Mouse (Mus musculus) c-Kit-positive CD71-positive TER-119-positive erythroid progenitor cells, embryonic 14.5 days (primary cell): ENCODE measurements around the gene Ptprn.

Experiments used
- DNase-seq: peaks from one replicate; pipeline ENCODE4 v3.0.0-alpha.2; 2013; ENCODE audit warnings: low spot score

The Ptprn gene

GRCm38 (mm10) chr1:75264091-75264880 is at the start of gene Ptprn:
Gene Ptprn (minus strand): TSS chr1:75264502.
- no peak for DNase-seq

GRCm38 (mm10) chr1:75311694-75312093 is 47.4 kb upstream of the Ptprn start:
- DNase-seq: no peak

GRCm38 (mm10) chr1:75304662-75305061 is 40.4 kb upstream of the Ptprn start:
- DNase-seq: no peak

- DNase-seq: no peak
Measured at GRCm38 (mm10) chr1:75294294-75294693, 30.0 kb upstream of the Ptprn start.

GRCm38 (mm10) chr1:75293331-75293701 is 29.0 kb upstream of the Ptprn start:
- no peak for DNase-seq

- DNase-seq: no peak
Measured at GRCm38 (mm10) chr1:75292476-75293330, 28.4 kb upstream of the Ptprn start.

GRCm38 (mm10) chr1:75291321-75291720 is 27.0 kb upstream of the Ptprn start:
- DNase-seq: no peak

GRCm38 (mm10) chr1:75290582-75290981 is 26.3 kb upstream of the Ptprn start:
- DNase-seq: peak; percentile 19

- no peak for DNase-seq
Measured at GRCm38 (mm10) chr1:75289888-75290431, 25.7 kb upstream of the Ptprn start.

- DNase-seq: no peak
Measured at GRCm38 (mm10) chr1:75289376-75289775, 25.1 kb upstream of the Ptprn start.

GRCm38 (mm10) chr1:75284911-75285310 is 20.6 kb upstream of the Ptprn start:
- DNase-seq: no peak

GRCm38 (mm10) chr1:75283017-75283416 is 18.7 kb upstream of the Ptprn start:
- DNase-seq: no peak

- no peak for DNase-seq
Measured at GRCm38 (mm10) chr1:75278228-75278627, 13.9 kb upstream of the Ptprn start, which contains the start of gene Resp18. Gene Resp18 (minus strand): TSS chr1:75278415.

- peak; percentile 43 for DNase-seq
Measured at GRCm38 (mm10) chr1:75277195-75278188, 13.2 kb upstream of the Ptprn start.

GRCm38 (mm10) chr1:75262969-75263951 is 1.0 kb downstream of the Ptprn start:
- peak; percentile 68 for DNase-seq

GRCm38 (mm10) chr1:75261278-75261677 is 3.0 kb downstream of the Ptprn start:
- no peak for DNase-seq

- no peak for DNase-seq
Measured at GRCm38 (mm10) chr1:75255516-75256046, 8.7 kb downstream of the Ptprn start.

GRCm38 (mm10) chr1:75254625-75255013 is 9.7 kb downstream of the Ptprn start:
- no peak for DNase-seq

GRCm38 (mm10) chr1:75253849-75254624 is 10.3 kb downstream of the Ptprn start:
- DNase-seq: peak; percentile 78
